Mouse (Mus musculus) gastrocnemius, postnatal 36 days (tissue): ENCODE results near the gene Fxyd3. TPM values are rescaled to one million over a fixed set of nuclear protein-coding genes. Genes with fewer than 3 reads are reported as not detected.
A peak's percentile ranks its signal among the peaks of the same experiment; 100 is the strongest.

Experiments
- DNase-seq, 2 experiments: peaks; one replicate each; pipeline ENCODE4 v3.0.0; 2022
- intact Hi-C: fragments of 180-260 bp; cut with DNase I; formaldehyde crosslinking; loops from one replicate; pipeline ENCODE4 v1.15.1; 2025
- total RNA-seq, 2 experiments: library from RNA; stranded (reverse); gene quantifications; 2 replicates each; pipeline ENCODE4 v1.2.3; 2021

Fxyd3 gene
- total RNA-seq, 2 experiments from 2014 or later, result 0.77 to 0.96 TPM

GRCm38 (mm10) chr7:31074713-31075069 is 1.8 kb downstream of the Fxyd3 start:
- intact Hi-C loops, result no loop called here
- DNase-seq, result no peak

GRCm38 (mm10) chr7:31074061-31074712 is 2.3 kb downstream of the Fxyd3 start:
- intact Hi-C loops, result no loop called here

GRCm38 (mm10) chr7:31073546-31073945 is 3.0 kb downstream of the Fxyd3 start:
- intact Hi-C loops, result no loop called here
- no peak for DNase-seq

More at GRCm38 (mm10) chr7:31074061-31074712, 2.3 kb downstream of the Fxyd3 start:
- DNase-seq, result no peak

- intact Hi-C loops, result no loop called here
- DNase-seq, result no peak
These were observed 4.2 kb downstream of the Fxyd3 start for GRCm38 (mm10) chr7:31072326-31072725.

- no peak for DNase-seq
- intact Hi-C loops, result no loop called here
These were observed 6.2 kb downstream of the Fxyd3 start for GRCm38 (mm10) chr7:31070324-31070723.

- no peak for DNase-seq
- intact Hi-C loops, result no loop called here
These were observed 7.0 kb downstream of the Fxyd3 start for GRCm38 (mm10) chr7:31069491-31069890.

- DNase-seq, result no peak
- intact Hi-C loops, result no loop called here
These were observed 8.7 kb downstream of the Fxyd3 start for GRCm38 (mm10) chr7:31067836-31068235.

GRCm38 (mm10) chr7:31063074-31063560 is 13.4 kb downstream of the Fxyd3 start:
- DNase-seq, result no peak
- intact Hi-C loops, result loop anchor here (2.0 kb wide), 1 partner anchor 14 kb away; the partner anchor contains the start of gene Fxyd3

GRCm38 (mm10) chr7:31060621-31061010 is 15.9 kb downstream of the Fxyd3 start:
- intact Hi-C loops, result no loop called here
- no peak for DNase-seq

- intact Hi-C loops, result loop anchor here (1.0 kb wide), 1 partner anchor 35 kb away; no protein-coding TSS in a partner anchor
- DNase-seq, result no peak
These were observed 16.4 kb downstream of the Fxyd3 start for GRCm38 (mm10) chr7:31059919-31060620.

- peak; percentile 89 to 96 for DNase-seq
- intact Hi-C loops, result loop anchor here (1.0 kb wide), 1 partner anchor 36 kb away; no protein-coding TSS in a partner anchor
These were observed 17.4 kb downstream of the Fxyd3 start, which contains the start of gene Lgi4 for GRCm38 (mm10) chr7:31059108-31059507. Lgi4 (plus strand) TSS chr7:31059342.

- DNase-seq, result no peak
- intact Hi-C loops, result no loop called here
These were observed 18.3 kb downstream of the Fxyd3 start for GRCm38 (mm10) chr7:31058211-31058610.

- DNase-seq, result no peak
- intact Hi-C loops, result no loop called here
These were observed 18.8 kb downstream of the Fxyd3 start for GRCm38 (mm10) chr7:31057730-31058129.

- intact Hi-C loops, result no loop called here
- no peak for DNase-seq
These were observed 19.4 kb downstream of the Fxyd3 start, which contains the start of gene Fxyd1 for GRCm38 (mm10) chr7:31057071-31057470. Fxyd1 (minus strand) TSS chr7:31057199.

- DNase-seq, result no peak
- intact Hi-C loops, result no loop called here
These were observed 20.1 kb downstream of the Fxyd3 start for GRCm38 (mm10) chr7:31056448-31056847.

GRCm38 (mm10) chr7:31055883-31056282 is 20.6 kb downstream of the Fxyd3 start:
- no peak for DNase-seq
- intact Hi-C loops, result no loop called here

GRCm38 (mm10) chr7:31055354-31055824 is 21.1 kb downstream of the Fxyd3 start:
- intact Hi-C loops, result no loop called here
- peak; percentile 90 to 91 for DNase-seq

GRCm38 (mm10) chr7:31054661-31055320 is 21.7 kb downstream of the Fxyd3 start:
- intact Hi-C loops, result no loop called here
- peak; percentile 61 to 65 for DNase-seq

- no peak for DNase-seq
- intact Hi-C loops, result no loop called here
These were observed 22.5 kb downstream of the Fxyd3 start for GRCm38 (mm10) chr7:31053882-31054447.

GRCm38 (mm10) chr7:31052636-31053434 is 23.7 kb downstream of the Fxyd3 start:
- intact Hi-C loops, result no loop called here
- DNase-seq, result peak in 1 of 2 experiments; percentile 44
